Mouse (Mus musculus): ENCODE results near the gene Trib2. TPM values are rescaled to one million over a fixed set of nuclear protein-coding genes. Genes with fewer than 3 reads are reported as not detected.

Trib2 gene
- total RNA-seq, 1 experiment: 5.1 TPM

- Histone ChIP-seq H3K36me3 (ENCODE audit: control insufficient read depth, insufficient read depth, low read length, poor library complexity, severe bottlenecking) (no peaks in the 10 kb centered on the region), H3K27ac (ENCODE audit: insufficient read depth, low read depth, low read length, poor library complexity, severe bottlenecking) (no peak overlapping the region), H3K4me3 (ENCODE audit: insufficient read depth in 1 of 2, low read depth in 1 of 2, low read length in 2 of 2, poor library complexity in 1 of 2, severe bottlenecking in 1 of 2) (no peak overlapping the region), H3K4me1 (ENCODE audit: control insufficient read depth in 2 of 2, insufficient read depth in 2 of 2, low read length in 2 of 2, poor library complexity in 1 of 2) (no peaks in the 10 kb centered on the region), H3K9ac (ENCODE audit: insufficient read depth, low read depth, low read length, poor library complexity, severe bottlenecking) (no peak overlapping the region), H3K9me3 (ENCODE audit: control insufficient read depth, insufficient read depth, low read depth, low read length) (no peaks in the 10 kb centered on the region)
- DNase-seq (ENCODE audit: low read depth, low spot score): no peak
- in situ Hi-C loops (cut with MboI; ENCODE audit: low sequenced_read_pairs in 2 of 2, unreplicated experiment in 2 of 2): no loop called here
- TF ChIP-seq HCFC1 (IDR thresholded peaks at IDR 0.05; ENCODE audit: borderline replicate concordance, insufficient read depth, low read length): no peak
- no peak for TF ChIP-seq MAFK (IDR thresholded peaks at IDR 0.05; ENCODE audit: insufficient read depth, low read depth, low read length)
- no peak for TF ChIP-seq CHD2 (IDR thresholded peaks at IDR 0.05; ENCODE audit: low read depth, low read length)
- no peak for TF ChIP-seq ZNF384 (IDR thresholded peaks at IDR 0.05; ENCODE audit: low read depth, low read length)
- no peak for TF ChIP-seq ZC3H11A (IDR thresholded peaks at IDR 0.05; ENCODE audit: borderline replicate concordance, low read depth, low read length)
Measured at GRCm38 (mm10) chr12:15745752-15746151, 71.0 kb downstream of the Trib2 start.

Data from ES-E14 (cell line).